Mouse (Mus musculus): ENCODE data around the gene Arl6ip6.
A peak's percentile ranks its signal among the peaks of the same experiment; 100 is the strongest.

Arl6ip6 gene

GRCm38 (mm10) chr2:53191523-53192220 is at the start of gene Arl6ip6:
TSS of gene Arl6ip6 (plus strand) at chr2:53191726.
- DNase-seq (ENCODE audit: low spot score in 2 of 2): peak; percentile 98

- DNase-seq (ENCODE audit: low spot score in 2 of 2): no peak
Observed at GRCm38 (mm10) chr2:53146852-53147251, 44.7 kb upstream of the Arl6ip6 start.

GRCm38 (mm10) chr2:53173966-53174365 is 17.6 kb upstream of the Arl6ip6 start:
- no peak for DNase-seq (ENCODE audit: low spot score in 2 of 2)

GRCm38 (mm10) chr2:53178966-53179365 is 12.6 kb upstream of the Arl6ip6 start:
- DNase-seq (ENCODE audit: low spot score in 2 of 2): no peak

GRCm38 (mm10) chr2:53179876-53180275 is 11.7 kb upstream of the Arl6ip6 start:
- DNase-seq (ENCODE audit: low spot score in 2 of 2): no peak

GRCm38 (mm10) chr2:53189811-53190210 is 1.7 kb upstream of the Arl6ip6 start:
- no peak for DNase-seq (ENCODE audit: low spot score in 2 of 2)

GRCm38 (mm10) chr2:53190684-53191511 is 628 bp upstream of the Arl6ip6 start, which contains the start of gene Prpf40a:
TSS of gene Prpf40a (minus strand) at chr2:53191284.
- peak; percentile 99 to 100 for DNase-seq (ENCODE audit: low spot score in 2 of 2)

- DNase-seq (ENCODE audit: low spot score in 2 of 2): peak in 1 of 2 experiments; percentile 26
Observed at GRCm38 (mm10) chr2:53192386-53192785, 860 bp downstream of the Arl6ip6 start.

- no peak for DNase-seq (ENCODE audit: low spot score in 2 of 2)
Observed at GRCm38 (mm10) chr2:53196431-53196830, 4.9 kb downstream of the Arl6ip6 start.

- DNase-seq (ENCODE audit: low spot score in 2 of 2): no peak
Observed at GRCm38 (mm10) chr2:53199203-53199602, 7.7 kb downstream of the Arl6ip6 start.

GRCm38 (mm10) chr2:53200164-53200885 is 8.8 kb downstream of the Arl6ip6 start:
- no peak for DNase-seq (ENCODE audit: low spot score in 2 of 2)

- DNase-seq (ENCODE audit: low spot score in 2 of 2): no peak
Observed at GRCm38 (mm10) chr2:53204373-53205274, 13.1 kb downstream of the Arl6ip6 start.

- no peak for DNase-seq (ENCODE audit: low spot score in 2 of 2)
Observed at GRCm38 (mm10) chr2:53206749-53207148, 15.2 kb downstream of the Arl6ip6 start.

- DNase-seq (ENCODE audit: low spot score in 2 of 2): no peak
Observed at GRCm38 (mm10) chr2:53213493-53213892, 22.0 kb downstream of the Arl6ip6 start.

- DNase-seq (ENCODE audit: low spot score in 2 of 2): no peak
Observed at GRCm38 (mm10) chr2:53222242-53222641, 30.7 kb downstream of the Arl6ip6 start.

GRCm38 (mm10) chr2:53256982-53257381 is 65.5 kb downstream of the Arl6ip6 start:
- peak in 1 of 2 experiments; percentile 2 for DNase-seq (ENCODE audit: low spot score in 2 of 2)

Measured in right cerebral cortex, adult 2 months (tissue).